Mouse (Mus musculus) kidney, adult 2 months (tissue): ENCODE measurements around the gene Gabrr1. TPM values are rescaled to one million over a fixed set of nuclear protein-coding genes. Genes with fewer than 3 reads are reported as not detected.

Experiments used
- DNase-seq: peaks from one replicate; pipeline ENCODE4 v3.0.0; 2021
- H3K27ac ChIP-seq: fragments of 200-500 bp; 2 replicates; pipeline ENCODE4 v1.5.1; 2012; ENCODE audit warnings: low read depth, low read length, control low read depth, inconsistent platforms; ENCODE audit not compliant: insufficient read depth
- H3K27me3 ChIP-seq: fragments of 200-500 bp; replicated peaks from 2 replicates; pipeline ENCODE4 v1.6.1; 2012; ENCODE audit warnings: mild to moderate bottlenecking, moderate library complexity, low read length, inconsistent platforms; ENCODE audit not compliant: control insufficient read depth, insufficient read depth
- H3K36me3 ChIP-seq: fragments of 200-500 bp; 2 replicates; pipeline ENCODE4 v1.6.1; 2012; ENCODE audit warnings: mild to moderate bottlenecking, moderate library complexity, low read length, inconsistent platforms; ENCODE audit not compliant: control insufficient read depth, insufficient read depth
- H3K4me1 ChIP-seq: fragments of 200-500 bp; 2 replicates; pipeline ENCODE4 v1.6.1; 2011; ENCODE audit warnings: low read length; ENCODE audit not compliant: control insufficient read depth, insufficient read depth
- H3K4me3 ChIP-seq: fragments of 200-500 bp; 2 replicates; pipeline ENCODE4 v1.5.1; 2011; ENCODE audit warnings: mild to moderate bottlenecking, low read depth, low read length, control low read depth; ENCODE audit not compliant: insufficient read depth
- CTCF ChIP-seq: fragments of 200-500 bp; conservative IDR thresholded peaks from 2 replicates; pipeline ENCODE4 v1.5.1; 2011; ENCODE audit warnings: low read depth, mild to moderate bottlenecking, control low read depth, low read length, moderate library complexity, mixed read lengths; ENCODE audit not compliant: insufficient read depth, insufficient read length
- POLR2A ChIP-seq: fragments of 200-500 bp; IDR thresholded peaks from one replicate; pipeline ENCODE4 v1.6.1; 2011; ENCODE audit warnings: low read depth, low read length, control low read depth
- WGBS: fragments of 180-500 bp; shearing (Covaris S2); methylation state at CpG from one replicate; pipeline ENCODE4 v1.1.7; 2018; 5-methylcytosine and 5-hydroxymethylcytosine counted together
- polyA plus RNA-seq: library from polyadenylated mRNA; depleted of rRNA; stranded (reverse); fragments of >200 nt; gene quantifications from 2 replicates; pipeline ENCODE4 v1.2.3, GENCODE M21; 2012

Gene Gabrr1
- polyA plus RNA-seq, 1 experiment = not detected

GRCm38 (mm10) chr4:33124493-33124892, 7.8 kb upstream of the Gabrr1 start:
- Histone ChIP-seq H3K4me1 (no peaks in the 10 kb centered on the region), H3K27ac (no peak overlapping the region), H3K4me3 (no peak overlapping the region), H3K27me3 (no peaks in the 10 kb centered on the region), H3K36me3 (no peaks in the 10 kb centered on the region)
- peak; percentile 61 for DNase-seq
- WGBS = 65% methylated on average over 6 of the region's 6 CpGs
- TF ChIP-seq CTCF (peak; percentile 52), POLR2A (no peak)

GRCm38 (mm10) chr4:33125409-33126084, 6.8 kb upstream of the Gabrr1 start:
- Histone ChIP-seq H3K4me1 (no peaks in the 10 kb centered on the region), H3K4me3 (no peak overlapping the region), H3K36me3 (no peaks in the 10 kb centered on the region), H3K27ac (no peak overlapping the region), H3K27me3 (no peaks in the 10 kb centered on the region)
- 60% methylated on average over 10 of the region's 10 CpGs for WGBS
- no peak for TF ChIP-seq CTCF
- TF ChIP-seq POLR2A = no peak
- no peak for DNase-seq

- no peaks in the 10 kb centered on the region for H3K4me1 ChIP-seq
Observed at GRCm38 (mm10) chr4:33146679-33147291, 14.5 kb downstream of the Gabrr1 start.

GRCm38 (mm10) chr4:33147825-33148224, 15.5 kb downstream of the Gabrr1 start:
- Histone ChIP-seq H3K27me3 (no peaks in the 10 kb centered on the region), H3K27ac (no peak overlapping the region), H3K36me3 (no peaks in the 10 kb centered on the region), H3K4me3 (no peak overlapping the region), H3K4me1 (no peaks in the 10 kb centered on the region)
- DNase-seq = peak; percentile 47
- WGBS = 0% methylated on average over 2 of the region's 2 CpGs
- TF ChIP-seq CTCF (0 out of 2 replicates have a peak, but pooled peaks have one; percentile 13), POLR2A (no peak)

More at GRCm38 (mm10) chr4:33146679-33147291, 14.5 kb downstream of the Gabrr1 start:
- TF ChIP-seq CTCF = no peak
- no peak for TF ChIP-seq POLR2A
- WGBS = 33% methylated on average over 20 of the region's 20 CpGs
- peak overlapping the region; percentile 13; the same call in 1 of the 2 replicates for H3K4me3 ChIP-seq
- no peaks in the 10 kb centered on the region for H3K27me3 ChIP-seq
- DNase-seq = no peak
- no peaks in the 10 kb centered on the region for H3K36me3 ChIP-seq
- H3K27ac ChIP-seq = no peak overlapping the region

GRCm38 (mm10) chr4:33149150-33149549, 16.8 kb downstream of the Gabrr1 start:
- WGBS = 72% methylated on average over 7 of the region's 7 CpGs
- H3K4me3 ChIP-seq = no peak overlapping the region
- no peak overlapping the region for H3K27ac ChIP-seq
- DNase-seq = no peak
- H3K4me1 ChIP-seq = no peaks in the 10 kb centered on the region
- TF ChIP-seq POLR2A = no peak
- no peak for TF ChIP-seq CTCF
- no peaks in the 10 kb centered on the region for H3K36me3 ChIP-seq
- no peaks in the 10 kb centered on the region for H3K27me3 ChIP-seq

GRCm38 (mm10) chr4:33152087-33153038, 20.0 kb downstream of the Gabrr1 start:
- Histone ChIP-seq H3K4me3 (no peak overlapping the region), H3K27ac (no peak overlapping the region), H3K4me1 (no peaks in the 10 kb centered on the region), H3K27me3 (no peaks in the 10 kb centered on the region), H3K36me3 (no peaks in the 10 kb centered on the region)
- no peak for DNase-seq
- 84% methylated on average over 26 of the region's 26 CpGs for WGBS
- TF ChIP-seq CTCF (no peak), POLR2A (no peak)
